Comparison of ENCODE assay signal across 8 mouse cellular contexts in genomic region chr6:87041431-87041830, GRCm38 (mm10). TPM values are rescaled to one million over a fixed set of nuclear protein-coding genes. Genes with fewer than 3 reads are reported as not detected.
DNase-seq lines count a peak whose midpoint lies in the region; ATAC-seq and TF ChIP-seq lines count a peak whose summit lies in the region.

No protein-coding gene starts in this region.

- no peak for ATAC-seq in heart, embryonic 15.5 days (replicated peaks; ENCODE audit: insufficient number of reproducible peaks, insufficient read depth, low FRiP score, low read depth)
- no peak for ATAC-seq in hindbrain, embryonic 12.5 days (ENCODE audit: low FRiP score)
- ATAC-seq in megakaryocyte progenitor cell, adult 5-6 weeks (replicated peaks; ENCODE audit: poor library complexity), result no peak

- H3K27me3 ChIP-seq in heart, embryonic 15.5 days, result no peaks in the 10 kb centered on the region
- H3K27me3 ChIP-seq in heart, adult 2 months (ENCODE audit: control insufficient read depth, insufficient read depth, low read length), result no peaks in the 10 kb centered on the region
- H3K27me3 ChIP-seq in MEL (ENCODE audit: control insufficient read depth in 1 of 2, insufficient read depth in 2 of 2, low read length in 2 of 2), result no peaks in the 10 kb centered on the region
- H3K27me3 ChIP-seq in hindbrain, embryonic 12.5 days, result no peaks in the 10 kb centered on the region

- no peak for TF ChIP-seq POLR2A in heart, adult 2 months (IDR thresholded peaks at IDR 0.05; ENCODE audit: insufficient read depth, low read depth, low read length)
- no peak for TF ChIP-seq POLR2A in MEL (IDR thresholded peaks at IDR 0.05; ENCODE audit: control insufficient read depth in 1 of 2, insufficient read depth in 1 of 2, low read depth in 1 of 2, low read length in 2 of 2, poor library complexity in 1 of 2)

- peak overlapping the region; percentile 75 for H3K4me2 ChIP-seq in heart, embryonic 15.5 days
- H3K4me2 ChIP-seq in hindbrain, embryonic 12.5 days (replicated peaks), result peak overlapping the region; percentile 75

- no peak for TF ChIP-seq EP300 in heart, adult 2 months (IDR thresholded peaks at IDR 0.05; ENCODE audit: insufficient read depth, low read depth, low read length)
- peak; percentile 6 to 36; a peak in 2 of 4 replicates for TF ChIP-seq EP300 in MEL (IDR thresholded peaks at IDR 0.05; ENCODE audit: low read depth in 1 of 2, low read length in 2 of 2)

- no peak for DNase-seq in heart, adult 2 months
- peak; percentile 73 for DNase-seq in MEL (ENCODE audit: low read depth, low spot score)
- no peak for DNase-seq in Muller cell, postnatal 12 days (ENCODE audit: inconsistent ontology term)
- DNase-seq in layer of hippocampus, adult 8-10 months (ENCODE audit: low spot score in 2 of 2), result no peak

- TF ChIP-seq CTCF in heart, adult 2 months (IDR thresholded peaks at IDR 0.05), result no peak
- no peak for TF ChIP-seq CTCF in MEL (IDR thresholded peaks at IDR 0.05 in 2 of 3, conservative IDR thresholded peaks at IDR 0.05 in 1 of 3; ENCODE audit: control insufficient read depth in 1 of 3, insufficient read depth in 1 of 3, low read depth in 2 of 3, low read length in 3 of 3, poor library complexity in 1 of 3, severe bottlenecking in 1 of 3)

- H3K36me3 ChIP-seq in heart, embryonic 15.5 days, result no peaks in the 10 kb centered on the region
- H3K36me3 ChIP-seq in heart, adult 2 months (ENCODE audit: control insufficient read depth, insufficient read depth, low read length), result no peaks in the 10 kb centered on the region
- H3K36me3 ChIP-seq in MEL (ENCODE audit: control insufficient read depth in 1 of 2, insufficient read depth in 2 of 2, low read length in 2 of 2) (peaks cover 0 to 33% of the 10 kb centered on the region in 2 experiments; a peak in 3 of 4 replicates), macrophage (ENCODE audit: inconsistent target) (no peaks in the 10 kb centered on the region)
- no peaks in the 10 kb centered on the region for H3K36me3 ChIP-seq in hindbrain, embryonic 12.5 days

- H3K9me3 ChIP-seq in heart, embryonic 15.5 days (replicated peaks), result no peaks in the 10 kb centered on the region
- no peaks in the 10 kb centered on the region for H3K9me3 ChIP-seq in MEL (replicated peaks; ENCODE audit: insufficient read depth, low read length)
- 0 out of 2 replicates have a peak, but pooled peaks cover 5% of the 10 kb centered on the region for H3K9me3 ChIP-seq in hindbrain, embryonic 12.5 days (replicated peaks)

- H3K9ac ChIP-seq in heart, embryonic 15.5 days, result no peak overlapping the region
- no peak overlapping the region for H3K9ac ChIP-seq in heart, adult 2 months (ENCODE audit: low read depth, low read length)
- peak overlapping the region; percentile 88 for H3K9ac ChIP-seq in MEL (ENCODE audit: control insufficient read depth, low read depth, low read length, poor library complexity, severe bottlenecking)
- no peak overlapping the region for H3K9ac ChIP-seq in hindbrain, embryonic 12.5 days

- peak overlapping the region; percentile 100 for H3K27ac ChIP-seq in heart, embryonic 15.5 days
- H3K27ac ChIP-seq in heart, adult 2 months, result no peak overlapping the region
- H3K27ac ChIP-seq in MEL (ENCODE audit: control insufficient read depth, low read depth, low read length) (peak overlapping the region; percentile 98), macrophage (0 out of 2 replicates have a peak overlapping the region, but pooled peaks have one; percentile 83)
- H3K27ac ChIP-seq in hindbrain, embryonic 12.5 days, result peak overlapping the region; percentile 62; the same call in 1 of the 2 replicates

- peaks cover 4% of the 10 kb centered on the region; the same call in 1 of the 2 replicates for H3K79me2 ChIP-seq in heart, adult 2 months (replicated peaks; ENCODE audit: control insufficient read depth, insufficient read depth, low read length)
- H3K79me2 ChIP-seq in MEL (ENCODE audit: control insufficient read depth, insufficient read depth, low read length, poor library complexity), result peaks cover 27% of the 10 kb centered on the region
- H3K79me2 ChIP-seq in macrophage (ENCODE audit: inconsistent target), result peaks cover 34% of the 10 kb centered on the region

- intact Hi-C loops in heart, adult 2 months (cut with DNase I), result no loop called here

- 85% methylated on average over 7 of the region's 7 CpGs for WGBS in heart, embryonic 15.5 days
- 95% methylated on average over 7 of the region's 7 CpGs for WGBS in heart, adult 2 months
- 86% methylated on average over 7 of the region's 7 CpGs for WGBS in hindbrain, embryonic 12.5 days
- WGBS in macrophage (ENCODE audit: missing documents), result 76% methylated on average over 5 of the region's 7 CpGs

- peak overlapping the region; percentile 73 for H3K4me3 ChIP-seq in heart, embryonic 15.5 days
- H3K4me3 ChIP-seq in heart, adult 2 months, result no peak overlapping the region
- peak overlapping the region; percentile 52 to 99 for H3K4me3 ChIP-seq in MEL (ENCODE audit: control insufficient read depth in 1 of 2, insufficient read depth in 1 of 2, low read depth in 2 of 2, low read length in 2 of 2)
- no peak overlapping the region for H3K4me3 ChIP-seq in hindbrain, embryonic 12.5 days
- no peak overlapping the region for H3K4me3 ChIP-seq in macrophage (ENCODE audit: inconsistent target)

- peaks cover 16% of the 10 kb centered on the region for H3K4me1 ChIP-seq in heart, embryonic 15.5 days (replicated peaks)
- H3K4me1 ChIP-seq in heart, adult 2 months (ENCODE audit: control insufficient read depth, insufficient read depth, low read length), result peaks cover 3% of the 10 kb centered on the region
- H3K4me1 ChIP-seq in MEL (ENCODE audit: control insufficient read depth in 1 of 2, insufficient read depth in 2 of 2, low read length in 2 of 2), result peaks cover 17 to 31% of the 10 kb centered on the region in 2 experiments
- peaks cover 10% of the 10 kb centered on the region for H3K4me1 ChIP-seq in hindbrain, embryonic 12.5 days

- no peak for TF ChIP-seq RAD21 in MEL (IDR thresholded peaks at IDR 0.05; ENCODE audit: low read depth, low read length)

TF ChIP-seq in MEL, 35 proteins besides CTCF, POLR2A, EP300 and RAD21:
- TF ChIP-seq POLR2AphosphoS2 (IDR thresholded peaks at IDR 0.05; ENCODE audit: low read length) (no peak), USF2 (IDR thresholded peaks at IDR 0.05; ENCODE audit: borderline replicate concordance in 1 of 2, insufficient read depth in 1 of 2, low read depth in 1 of 2, low read length in 2 of 2) (no peak), MYB (IDR thresholded peaks at IDR 0.05; ENCODE audit: low read depth, low read length) (peak; percentile 47), ETS1 (IDR thresholded peaks at IDR 0.05; ENCODE audit: low read depth, low read length) (no peak; the same call in 1 of the 2 replicates), ZNF384 (IDR thresholded peaks at IDR 0.05; ENCODE audit: low read depth, low read length) (peak; percentile 77), MEF2A (IDR thresholded peaks at IDR 0.05; ENCODE audit: extremely low read depth, insufficient replicate concordance, low read depth, low read length, poor library complexity, severe bottlenecking) (no peak), BHLHE40 (IDR thresholded peaks at IDR 0.05; ENCODE audit: borderline replicate concordance, low read depth, low read length) (no peak), GATA1 (IDR thresholded peaks at IDR 0.05; ENCODE audit: low read depth, low read length) (no peak), CHD1 (IDR thresholded peaks at IDR 0.05; ENCODE audit: low read depth, low read length) (peak; percentile 54; the same call in 1 of the 2 replicates), HCFC1 (IDR thresholded peaks at IDR 0.05; ENCODE audit: low read depth, low read length) (no peak), JUND (IDR thresholded peaks at IDR 0.05; ENCODE audit: low read depth, low read length) (no peak)
TF ChIP-seq in MEL: peak in this region for 3.

RNA-seq across cellular contexts. Expression of gene Gfpt1, which starts 1.2 kb away (rescaled TPM):
- polyA plus RNA-seq in heart, embryonic 15.5 days (2015; fragmentation: Nextera tagmentation; extraction: Ambion mirVana), result 8.6 and 9.7 TPM in 2 replicates
- total RNA-seq in heart, adult 2 months (2021), result 10 to 100 TPM; 16.1 to 17.5 TPM
- 6.1 and 13.0 TPM in 2 replicates for polyA plus RNA-seq in heart, adult 2 months (2012; rRNA removed)
- 29.6 and 34.4 TPM in 2 replicates for total RNA-seq in MEL (2012; rRNA removed)
- polyA plus RNA-seq in MEL (2012; ENCODE audit: insufficient read depth in 1 of 2, insufficient read length in 2 of 2, low read depth in 1 of 2, low replicate concordance in 2 of 2, missing spikeins in 1 of 2) (10 to 100 TPM; 33.5 to 69.3 TPM), macrophage (2018) (20.5 to 30.0 TPM (median 23.5 TPM) in 3 replicates)
- 25.5 and 25.7 TPM in 2 replicates for polyA plus RNA-seq in hindbrain, embryonic 12.5 days (2016; fragmentation: Nextera tagmentation; extraction: Ambion mirVana)
- 100 to 1,000 TPM in 24 of 26 experiments, 10 to 100 TPM in 2; 94.7 to 275 (median 164) TPM for total RNA-seq in macrophage (2018; cell fraction: chromatin; rRNA removed)
- total RNA-seq in macrophage (2018; cell fraction: cytosol; rRNA removed), result 10 to 100 TPM; 36.6 to 63.3 (median 49.4) TPM
- total RNA-seq in macrophage (2018; cell fraction: nucleus; rRNA removed), result 100 to 1,000 TPM in 16 of 26 experiments, 10 to 100 TPM in 10; 62.8 to 152 (median 112) TPM
- total RNA-seq in layer of hippocampus, adult 8-10 months (2022), result 10 to 100 TPM; 50.6 to 54.4 (median 51.7) TPM
- 22.2 and 26.3 TPM in 2 replicates for total RNA-seq in megakaryocyte progenitor cell, adult 5-6 weeks (2015)
- 15.0 and 21.9 TPM in 2 replicates for total RNA-seq in megakaryocyte progenitor cell, adult 5-6 weeks (2017)

RNA-seq across cellular contexts. Expression of gene Nfu1, which starts 32.4 kb away (rescaled TPM):
- 90.5 and 97.4 TPM in 2 replicates for polyA plus RNA-seq in heart, embryonic 15.5 days (2015; fragmentation: Nextera tagmentation; extraction: Ambion mirVana)
- 10 to 100 TPM; 67.6 to 72.3 TPM for total RNA-seq in heart, adult 2 months (2021)
- polyA plus RNA-seq in heart, adult 2 months (2012; rRNA removed), result 200 and 213 TPM in 2 replicates
- 85.7 and 111 TPM in 2 replicates for total RNA-seq in MEL (2012; rRNA removed)
- 100 to 1,000 TPM in 1 of 2 experiments, not detected in 1; 123 TPM for polyA plus RNA-seq in MEL (2012; ENCODE audit: insufficient read depth in 1 of 2, insufficient read length in 2 of 2, low read depth in 1 of 2, low replicate concordance in 2 of 2, missing spikeins in 1 of 2)
- 91.5 and 94.0 TPM in 2 replicates for polyA plus RNA-seq in hindbrain, embryonic 12.5 days (2016; fragmentation: Nextera tagmentation; extraction: Ambion mirVana)
- total RNA-seq in macrophage (2018; cell fraction: chromatin; rRNA removed), result 10 to 100 TPM; 24.3 to 91.9 (median 53.3) TPM
- 10 to 100 TPM; 43.7 to 93.9 (median 69.9) TPM for total RNA-seq in macrophage (2018; cell fraction: cytosol; rRNA removed)
- total RNA-seq in macrophage (2018; cell fraction: nucleus; rRNA removed), result 10 to 100 TPM; 25.8 to 97.2 (median 46.9) TPM
- 59.1 to 127 TPM (median 70.7 TPM) in 3 replicates for polyA plus RNA-seq in macrophage (2018)
- 10 to 100 TPM; 61.1 to 69.5 (median 63.8) TPM for total RNA-seq in layer of hippocampus, adult 8-10 months (2022)
- total RNA-seq in megakaryocyte progenitor cell, adult 5-6 weeks (2015), result 104 and 108 TPM in 2 replicates
- 76.0 and 86.0 TPM in 2 replicates for total RNA-seq in megakaryocyte progenitor cell, adult 5-6 weeks (2017)

Comparison
In these comparisons a context has a peak if more than half of its experiments do, and no peak if none do; other contexts are left out.
1. H3K4me3 ChIP-seq: peak in heart, embryonic 15.5 days (single experiment) and MEL (2 of 2); none in heart, adult 2 months (single experiment), hindbrain, embryonic 12.5 days (single experiment) and macrophage (single experiment).